Mouse (Mus musculus) midbrain, postnatal 0 days (tissue): ENCODE results near the gene Cbarp. TPM values are rescaled to one million over a fixed set of nuclear protein-coding genes. Genes with fewer than 3 reads are reported as not detected.

ENCODE experiments used
- ATAC-seq: fragments of 200-750 bp; cut with Nextera tagmentation; 2 replicates; pipeline ENCODE4 v1.8.0; 2017; ENCODE audit warnings: moderate number of reproducible peaks, mild to moderate bottlenecking, moderate TSS enrichment, moderate library complexity; ENCODE audit not compliant: low FRiP score
- DNase-seq: peaks from one replicate; pipeline ENCODE4 v3.0.0-alpha.2; 2015; ENCODE audit warnings: low spot score
- H3K27ac ChIP-seq: fragments of 300-500 bp; sonication (generic); 2 replicates; pipeline ENCODE4 v1.5.1; 2014; ENCODE audit warnings: low read depth, mild to moderate bottlenecking, low read length, mixed read lengths
- H3K27me3 ChIP-seq: fragments of 300-500 bp; sonication (generic); 2 replicates; pipeline ENCODE4 v1.6.1; 2014; ENCODE audit warnings: low read length, control low read depth, mixed read lengths; ENCODE audit not compliant: insufficient read depth
- H3K36me3 ChIP-seq: fragments of 300-500 bp; sonication (generic); 2 replicates; pipeline ENCODE4 v1.6.1; 2014; ENCODE audit warnings: low read length, control low read depth, mixed read lengths; ENCODE audit not compliant: insufficient read depth
- H3K4me1 ChIP-seq: fragments of 300-500 bp; sonication (generic); 2 replicates; pipeline ENCODE4 v1.6.1; 2014; ENCODE audit warnings: mild to moderate bottlenecking, control low read depth, antibody characterized with exemption, low read length, mixed read lengths; ENCODE audit not compliant: insufficient read depth
- H3K4me2 ChIP-seq: fragments of 300-500 bp; sonication (generic); 2 replicates; pipeline ENCODE4 v1.6.1; 2014; ENCODE audit warnings: low read depth, mild to moderate bottlenecking, low read length, mixed read lengths; ENCODE audit not compliant: poor library complexity, severe bottlenecking
- H3K4me3 ChIP-seq: fragments of 300-500 bp; sonication (generic); 2 replicates; pipeline ENCODE4 v1.5.1; 2014; ENCODE audit warnings: low read depth, mild to moderate bottlenecking, low read length, moderate library complexity
- H3K9ac ChIP-seq: fragments of 300-500 bp; sonication (generic); replicated peaks from 2 replicates; pipeline ENCODE4 v1.6.1; 2014; ENCODE audit warnings: mild to moderate bottlenecking, low read length, moderate library complexity, mixed read lengths; ENCODE audit not compliant: poor library complexity, severe bottlenecking
- H3K9me3 ChIP-seq: fragments of 300-500 bp; sonication (generic); 2 replicates; pipeline ENCODE4 v1.6.1; 2016; ENCODE audit warnings: low read length, control low read depth
- CTCF ChIP-seq: IDR thresholded peaks from 2 replicates; pipeline ENCODE4 v1.5.1; 2016; ENCODE audit warnings: antibody characterized with exemption, mild to moderate bottlenecking
- WGBS: fragments of 180-500 bp; shearing (Covaris S2); extraction: QIAGEN DNeasy Blood & Tissue Kit; methylation state at CpG from one replicate; pipeline ENCODE4 v1.1.7; 2014; 5-methylcytosine and 5-hydroxymethylcytosine counted together
- polyA plus RNA-seq: library from polyadenylated mRNA; unstranded; fragments of >200 nt; fragmentation: Nextera tagmentation; extraction: Ambion mirVana; gene quantifications from 2 replicates; pipeline ENCODE4 v1.2.1, GENCODE M21; 2015
- total RNA-seq: library from RNA; depleted of rRNA; stranded (reverse); fragments of >200 nt; gene quantifications from 2 replicates; pipeline ENCODE4 v1.2.3, GENCODE M21; 2014

Cbarp gene
- total and polyA plus RNA-seq, 2 experiments from 2014 or later = 120 to 273 TPM

- Histone ChIP-seq H3K36me3 (peaks cover 47% of the 10 kb centered on the region), H3K27ac (peak overlapping the region; percentile 72), H3K4me3 (no peak overlapping the region), H3K27me3 (no peaks in the 10 kb centered on the region), H3K4me1 (peaks cover 22% of the 10 kb centered on the region), H3K9me3 (no peaks in the 10 kb centered on the region), H3K9ac (0 out of 2 replicates have a peak overlapping the region, but pooled peaks have one; percentile 24), H3K4me2 (no peak overlapping the region)
- TF ChIP-seq CTCF = 0 out of 2 replicates have a peak, but pooled peaks have one; percentile 3
- ATAC-seq (no peak), DNase-seq (peak; percentile 42)
- 53% methylated on average over 15 of the region's 15 CpGs for WGBS
Observed at GRCm38 (mm10) chr10:80157141-80157929, 16.7 kb upstream of the Cbarp start.

GRCm38 (mm10) chr10:80156752-80157053 is 16.1 kb upstream of the Cbarp start:
- Histone ChIP-seq H3K36me3 (peaks cover 50% of the 10 kb centered on the region), H3K27me3 (no peaks in the 10 kb centered on the region), H3K9ac (no peak overlapping the region), H3K4me1 (peaks cover 28% of the 10 kb centered on the region), H3K9me3 (no peaks in the 10 kb centered on the region), H3K27ac (0 out of 2 replicates have a peak overlapping the region, but pooled peaks have one; percentile 72), H3K4me2 (no peak overlapping the region), H3K4me3 (no peak overlapping the region)
- 60% methylated on average over 7 of the region's 7 CpGs for WGBS
- ATAC-seq = no peak
- peak; percentile 10 for DNase-seq
- TF ChIP-seq CTCF = no peak

GRCm38 (mm10) chr10:80156002-80156751 is 15.5 kb upstream of the Cbarp start:
- Histone ChIP-seq H3K4me1 (peaks cover 29% of the 10 kb centered on the region), H3K4me2 (no peak overlapping the region), H3K4me3 (no peak overlapping the region), H3K36me3 (peaks cover 51% of the 10 kb centered on the region), H3K9ac (no peak overlapping the region), H3K27ac (peak overlapping the region; percentile 72; the same call in 1 of the 2 replicates), H3K27me3 (no peaks in the 10 kb centered on the region), H3K9me3 (no peaks in the 10 kb centered on the region)
- no peak for TF ChIP-seq CTCF
- DNase-seq = no peak
- no peak for ATAC-seq
- WGBS = 85% methylated on average over 29 of the region's 29 CpGs

GRCm38 (mm10) chr10:80155277-80155676 is 14.6 kb upstream of the Cbarp start:
- DNase-seq (no peak), ATAC-seq (no peak)
- Histone ChIP-seq H3K4me1 (peaks cover 24% of the 10 kb centered on the region), H3K4me3 (no peak overlapping the region), H3K36me3 (peaks cover 51% of the 10 kb centered on the region), H3K27ac (peak overlapping the region; percentile 51), H3K4me2 (no peak overlapping the region), H3K9ac (no peak overlapping the region), H3K27me3 (no peaks in the 10 kb centered on the region), H3K9me3 (no peaks in the 10 kb centered on the region)
- WGBS = 27% methylated on average over 1 of the region's 1 CpGs
- TF ChIP-seq CTCF = no peak

- no peak overlapping the region for H3K4me3 ChIP-seq
- H3K27ac ChIP-seq = peak overlapping the region; percentile 51; the same call in 1 of the 2 replicates
- no peaks in the 10 kb centered on the region for H3K9me3 ChIP-seq
- H3K4me1 ChIP-seq = peaks cover 22% of the 10 kb centered on the region
- H3K9ac ChIP-seq = no peak overlapping the region
- TF ChIP-seq CTCF = no peak
- no peak overlapping the region for H3K4me2 ChIP-seq
- 82% methylated on average over 7 of the region's 7 CpGs for WGBS
- H3K36me3 ChIP-seq = peaks cover 51% of the 10 kb centered on the region
- ATAC-seq (no peak), DNase-seq (no peak)
- H3K27me3 ChIP-seq = no peaks in the 10 kb centered on the region
Observed at GRCm38 (mm10) chr10:80154384-80154783, 13.7 kb upstream of the Cbarp start.

GRCm38 (mm10) chr10:80153713-80154112 is 13.1 kb upstream of the Cbarp start:
- H3K4me1 ChIP-seq = peaks cover 16% of the 10 kb centered on the region
- peaks cover 51% of the 10 kb centered on the region for H3K36me3 ChIP-seq
- peak overlapping the region; percentile 98; the same call in 1 of the 2 replicates for H3K27ac ChIP-seq
- H3K4me2 ChIP-seq = peak overlapping the region; percentile 90; the same call in 1 of the 2 replicates
- H3K27me3 ChIP-seq = no peaks in the 10 kb centered on the region
- no peak for TF ChIP-seq CTCF
- DNase-seq (no peak), ATAC-seq (no peak)
- H3K9ac ChIP-seq = peak overlapping the region; percentile 54; the same call in 1 of the 2 replicates
- no peak overlapping the region for H3K4me3 ChIP-seq
- H3K9me3 ChIP-seq = no peaks in the 10 kb centered on the region
- 75% methylated on average over 19 of the region's 19 CpGs for WGBS
